Mouse (Mus musculus) thymus, postnatal 0 days (tissue): ENCODE data around the gene Filip1. TPM values are rescaled to one million over a fixed set of nuclear protein-coding genes. Genes with fewer than 3 reads are reported as not detected.

Experiments
- DNase-seq: peaks from one replicate; pipeline ENCODE4 v3.0.0-alpha.2; 2015; ENCODE audit warnings: low spot score
- polyA plus RNA-seq: library from polyadenylated mRNA; unstranded; fragments of >200 nt; fragmentation: Nextera tagmentation; extraction: Ambion mirVana; gene quantifications from 2 replicates; pipeline ENCODE4 v1.2.1, GENCODE M21; 2015

Filip1 gene
- polyA plus RNA-seq, 1 experiment from 2014 or later, result 1.6 TPM

- DNase-seq, result no peak
Observed at GRCm38 (mm10) chr9:79829842-79830800, 182.5 kb downstream of the Filip1 start.

GRCm38 (mm10) chr9:79827072-79827471, 185.6 kb downstream of the Filip1 start:
- no peak for DNase-seq

- DNase-seq, result no peak
Observed at GRCm38 (mm10) chr9:79825526-79825925, 187.1 kb downstream of the Filip1 start.

- no peak for DNase-seq
Observed at GRCm38 (mm10) chr9:79823856-79824255, 188.8 kb downstream of the Filip1 start.

- no peak for DNase-seq
Observed at GRCm38 (mm10) chr9:79823438-79823837, 189.2 kb downstream of the Filip1 start.

GRCm38 (mm10) chr9:79816464-79816863, 196.2 kb downstream of the Filip1 start:
- no peak for DNase-seq

- DNase-seq, result peak; percentile 55
Observed at GRCm38 (mm10) chr9:79816013-79816412, 196.6 kb downstream of the Filip1 start.

- no peak for DNase-seq
Observed at GRCm38 (mm10) chr9:79814592-79814991, 198.1 kb downstream of the Filip1 start.

GRCm38 (mm10) chr9:79810969-79811902, 201.4 kb downstream of the Filip1 start:
- no peak for DNase-seq

GRCm38 (mm10) chr9:79810534-79810933, 202.1 kb downstream of the Filip1 start:
- peak; percentile 24 for DNase-seq

GRCm38 (mm10) chr9:79809411-79809810, 203.2 kb downstream of the Filip1 start:
- DNase-seq, result no peak

- DNase-seq, result no peak
Observed at GRCm38 (mm10) chr9:79807178-79807577, 205.5 kb downstream of the Filip1 start.

GRCm38 (mm10) chr9:79806317-79807075, 206.2 kb downstream of the Filip1 start:
- DNase-seq, result peak; percentile 54

GRCm38 (mm10) chr9:79805426-79805825, 207.2 kb downstream of the Filip1 start:
- no peak for DNase-seq

- DNase-seq, result no peak
Observed at GRCm38 (mm10) chr9:79796461-79797135, 216.1 kb downstream of the Filip1 start.

GRCm38 (mm10) chr9:79795076-79795475, 217.6 kb downstream of the Filip1 start:
- peak; percentile 50 for DNase-seq

- peak; percentile 95 for DNase-seq
Observed at GRCm38 (mm10) chr9:79792841-79793835, 219.5 kb downstream of the Filip1 start, which contains the start of gene Tmem30a. Tmem30a (minus strand) TSS chr9:79793507.

- DNase-seq, result no peak
Observed at GRCm38 (mm10) chr9:79785794-79786085, 226.9 kb downstream of the Filip1 start.
